Mouse (Mus musculus) lung, embryonic 16.5 days (tissue): ENCODE data around the gene Il20ra. TPM values are rescaled to one million over a fixed set of nuclear protein-coding genes. Genes with fewer than 3 reads are reported as not detected.

Experiments
- ATAC-seq: fragments of 200-750 bp; cut with Nextera tagmentation; 2 replicates; pipeline ENCODE4 v1.8.0; 2017; ENCODE audit warnings: low read depth, mild to moderate bottlenecking, moderate library complexity
- H3K27ac ChIP-seq: fragments of 300-500 bp; sonication (generic); 2 replicates; pipeline ENCODE4 v1.5.1; 2014; ENCODE audit warnings: mild to moderate bottlenecking, control low read depth, low read length
- H3K27me3 ChIP-seq: fragments of 300-500 bp; sonication (generic); 2 replicates; pipeline ENCODE4 v1.6.1; 2014; ENCODE audit warnings: low read depth, low read length, mixed read lengths; ENCODE audit not compliant: control insufficient read depth, insufficient read depth
- H3K36me3 ChIP-seq: fragments of 300-500 bp; sonication (generic); 2 replicates; pipeline ENCODE4 v1.6.1; 2014; ENCODE audit warnings: low read length; ENCODE audit not compliant: control insufficient read depth, insufficient read depth
- H3K4me1 ChIP-seq: fragments of 300-500 bp; sonication (generic); replicated peaks from 2 replicates; pipeline ENCODE4 v1.6.1; 2014; ENCODE audit warnings: low read length, mixed read lengths; ENCODE audit not compliant: control insufficient read depth, insufficient read depth
- H3K4me2 ChIP-seq: fragments of 300-500 bp; sonication (generic); 2 replicates; pipeline ENCODE4 v1.6.1; 2014; ENCODE audit warnings: low read depth, low read length, control low read depth
- H3K4me3 ChIP-seq: fragments of 300-500 bp; sonication (generic); 2 replicates; pipeline ENCODE4 v1.5.1; 2014; ENCODE audit warnings: mild to moderate bottlenecking, low read length, control low read depth
- H3K9ac ChIP-seq: fragments of 300-500 bp; sonication (generic); 2 replicates; pipeline ENCODE4 v1.6.1; 2014; ENCODE audit warnings: low read length, control low read depth
- H3K9me3 ChIP-seq: fragments of 300-500 bp; sonication (generic); 2 replicates; pipeline ENCODE4 v1.6.1; 2016; ENCODE audit warnings: low read length; ENCODE audit not compliant: control insufficient read depth
- WGBS: fragments of 180-500 bp; shearing (Covaris S2); extraction: QIAGEN DNeasy Blood & Tissue Kit; methylation state at CpG from one replicate; pipeline ENCODE4 v1.1.7; 2014; 5-methylcytosine and 5-hydroxymethylcytosine counted together
- polyA plus RNA-seq: library from polyadenylated mRNA; unstranded; fragments of >200 nt; fragmentation: Nextera tagmentation; extraction: Ambion mirVana; gene quantifications from 2 replicates; pipeline ENCODE4 v1.2.1, GENCODE M21; 2015

The Il20ra gene
- 0.14 and 0.19 TPM in 2 replicates for polyA plus RNA-seq

GRCm38 (mm10) chr10:19712421-19712836 is at the start of gene Il20ra:
TSS of gene Il20ra (plus strand) at chr10:19712570.
- Histone ChIP-seq H3K9ac (peak within 1 kb of the TSS; percentile 62), H3K4me1 (0 out of 2 replicates have a peak, but pooled peaks cover 2% of the 10 kb centered on the region), H3K9me3 (no peaks in the 10 kb centered on the region), H3K36me3 (no peaks in the 10 kb centered on the region), H3K4me3 (peak within 1 kb of the TSS; percentile 54), H3K27ac (no peak within 1 kb of the TSS), H3K27me3 (peaks cover 13% of the 10 kb centered on the region), H3K4me2 (peak within 1 kb of the TSS; percentile 95)
- ATAC-seq, result peak; percentile 65
- 1% methylated on average over 29 of the region's 29 CpGs for WGBS

- H3K4me2 ChIP-seq, result no peak overlapping the region
- WGBS, result 84% methylated on average over 5 of the region's 5 CpGs
- H3K9me3 ChIP-seq, result no peaks in the 10 kb centered on the region
- no peak overlapping the region for H3K4me3 ChIP-seq
- H3K4me1 ChIP-seq, result no peaks in the 10 kb centered on the region
- no peak overlapping the region for H3K9ac ChIP-seq
- no peaks in the 10 kb centered on the region for H3K36me3 ChIP-seq
- ATAC-seq, result no peak
- no peak overlapping the region for H3K27ac ChIP-seq
- no peaks in the 10 kb centered on the region for H3K27me3 ChIP-seq
These were observed 43.4 kb upstream of the Il20ra start for GRCm38 (mm10) chr10:19668973-19669372.

GRCm38 (mm10) chr10:19672015-19672414 is 40.4 kb upstream of the Il20ra start:
- H3K4me2 ChIP-seq, result no peak overlapping the region
- H3K27ac ChIP-seq, result no peak overlapping the region
- ATAC-seq, result no peak
- H3K9ac ChIP-seq, result no peak overlapping the region
- H3K36me3 ChIP-seq, result no peaks in the 10 kb centered on the region
- H3K27me3 ChIP-seq, result no peaks in the 10 kb centered on the region
- no peaks in the 10 kb centered on the region for H3K9me3 ChIP-seq
- no peak overlapping the region for H3K4me3 ChIP-seq
- H3K4me1 ChIP-seq, result no peaks in the 10 kb centered on the region

GRCm38 (mm10) chr10:19673146-19673545 is 39.2 kb upstream of the Il20ra start:
- Histone ChIP-seq H3K36me3 (no peaks in the 10 kb centered on the region), H3K27ac (no peak overlapping the region), H3K9ac (no peak overlapping the region), H3K4me3 (no peak overlapping the region), H3K9me3 (no peaks in the 10 kb centered on the region), H3K4me2 (no peak overlapping the region), H3K27me3 (no peaks in the 10 kb centered on the region), H3K4me1 (no peaks in the 10 kb centered on the region)
- 74% methylated on average over 1 of the region's 1 CpGs for WGBS
- ATAC-seq, result no peak

- H3K4me3 ChIP-seq, result no peak overlapping the region
- H3K27ac ChIP-seq, result no peak overlapping the region
- whole genome bisulfite sequencing, result 76% methylated on average over 3 of the region's 3 CpGs
- H3K9me3 ChIP-seq, result no peaks in the 10 kb centered on the region
- no peak overlapping the region for H3K9ac ChIP-seq
- H3K36me3 ChIP-seq, result no peaks in the 10 kb centered on the region
- no peak for ATAC-seq
- peaks cover 10% of the 10 kb centered on the region for H3K4me1 ChIP-seq
- no peaks in the 10 kb centered on the region for H3K27me3 ChIP-seq
- H3K4me2 ChIP-seq, result no peak overlapping the region
These were observed 24.7 kb upstream of the Il20ra start for GRCm38 (mm10) chr10:19687686-19688085.

GRCm38 (mm10) chr10:19691287-19691686 is 21.1 kb upstream of the Il20ra start:
- ATAC-seq, result no peak
- H3K4me1 ChIP-seq, result peaks cover 13% of the 10 kb centered on the region
- H3K9ac ChIP-seq, result no peak overlapping the region
- H3K4me3 ChIP-seq, result no peak overlapping the region
- H3K36me3 ChIP-seq, result no peaks in the 10 kb centered on the region
- no peaks in the 10 kb centered on the region for H3K9me3 ChIP-seq
- WGBS, result 56% methylated on average over 3 of the region's 3 CpGs
- peak overlapping the region; percentile 39; the same call in 1 of the 2 replicates for H3K27ac ChIP-seq
- H3K27me3 ChIP-seq, result no peaks in the 10 kb centered on the region
- peak overlapping the region; percentile 38; the same call in 1 of the 2 replicates for H3K4me2 ChIP-seq

- H3K4me3 ChIP-seq, result no peak overlapping the region
- no peaks in the 10 kb centered on the region for H3K27me3 ChIP-seq
- WGBS, result 30% methylated on average over 13 of the region's 13 CpGs
- peak overlapping the region; percentile 38 for H3K4me2 ChIP-seq
- no peak overlapping the region; the same call in 1 of the 2 replicates for H3K9ac ChIP-seq
- peaks cover 13% of the 10 kb centered on the region for H3K4me1 ChIP-seq
- H3K9me3 ChIP-seq, result no peaks in the 10 kb centered on the region
- H3K36me3 ChIP-seq, result no peaks in the 10 kb centered on the region
- H3K27ac ChIP-seq, result peak overlapping the region; percentile 39; the same call in 1 of the 2 replicates
- ATAC-seq, result peak; percentile 68
These were observed 20.6 kb upstream of the Il20ra start for GRCm38 (mm10) chr10:19691771-19692170.

GRCm38 (mm10) chr10:19692332-19692731 is 20.0 kb upstream of the Il20ra start:
- Histone ChIP-seq H3K27ac (no peak overlapping the region), H3K9ac (no peak overlapping the region; the same call in 1 of the 2 replicates)

GRCm38 (mm10) chr10:19692988-19693387 is 19.4 kb upstream of the Il20ra start:
- no peak overlapping the region for H3K27ac ChIP-seq
- H3K36me3 ChIP-seq, result no peaks in the 10 kb centered on the region
- WGBS, result 39% methylated on average over 8 of the region's 8 CpGs
- peak; percentile 84 for ATAC-seq
- H3K27me3 ChIP-seq, result no peaks in the 10 kb centered on the region
- H3K9me3 ChIP-seq, result no peaks in the 10 kb centered on the region
- H3K4me1 ChIP-seq, result peaks cover 13% of the 10 kb centered on the region
- H3K9ac ChIP-seq, result no peak overlapping the region
- H3K4me2 ChIP-seq, result no peak overlapping the region
- H3K4me3 ChIP-seq, result no peak overlapping the region

More at GRCm38 (mm10) chr10:19692332-19692731, 20.0 kb upstream of the Il20ra start:
- H3K4me2 ChIP-seq, result peak overlapping the region; percentile 38; the same call in 1 of the 2 replicates
- no peaks in the 10 kb centered on the region for H3K9me3 ChIP-seq
- no peak overlapping the region for H3K4me3 ChIP-seq
- WGBS, result 83% methylated on average over 7 of the region's 7 CpGs
- no peaks in the 10 kb centered on the region for H3K27me3 ChIP-seq
- H3K4me1 ChIP-seq, result peaks cover 13% of the 10 kb centered on the region
- no peak for ATAC-seq
- H3K36me3 ChIP-seq, result no peaks in the 10 kb centered on the region

- no peak overlapping the region for H3K9ac ChIP-seq
- H3K9me3 ChIP-seq, result no peaks in the 10 kb centered on the region
- no peak for ATAC-seq
- no peaks in the 10 kb centered on the region for H3K36me3 ChIP-seq
- no peak overlapping the region for H3K4me2 ChIP-seq
- H3K27ac ChIP-seq, result no peak overlapping the region
- 63% methylated on average over 2 of the region's 2 CpGs for WGBS
- H3K27me3 ChIP-seq, result no peaks in the 10 kb centered on the region
- H3K4me3 ChIP-seq, result no peak overlapping the region
- peaks cover 13% of the 10 kb centered on the region for H3K4me1 ChIP-seq
These were observed 18.7 kb upstream of the Il20ra start for GRCm38 (mm10) chr10:19693629-19694028.
